Mouse (Mus musculus): ENCODE measurements around the gene Rab44.

- TF ChIP-seq CTCF (IDR thresholded peaks at IDR 0.05) (peak; percentile 36), POLR2A (IDR thresholded peaks at IDR 0.05; ENCODE audit: insufficient read depth, low read depth, low read length) (0 out of 2 replicates have a peak, but pooled peaks have one; percentile 17)
These were observed 36.0 kb upstream of the Rab44 start for GRCm38 (mm10) chr17:29077786-29078509.
